Mouse (Mus musculus) lung, postnatal 14 days (tissue): ENCODE measurements around the gene Odc1.

Experiments used
- DNase-seq: peaks from one replicate; pipeline ENCODE4 v3.0.0; 2021

Odc1 gene

DNA sequence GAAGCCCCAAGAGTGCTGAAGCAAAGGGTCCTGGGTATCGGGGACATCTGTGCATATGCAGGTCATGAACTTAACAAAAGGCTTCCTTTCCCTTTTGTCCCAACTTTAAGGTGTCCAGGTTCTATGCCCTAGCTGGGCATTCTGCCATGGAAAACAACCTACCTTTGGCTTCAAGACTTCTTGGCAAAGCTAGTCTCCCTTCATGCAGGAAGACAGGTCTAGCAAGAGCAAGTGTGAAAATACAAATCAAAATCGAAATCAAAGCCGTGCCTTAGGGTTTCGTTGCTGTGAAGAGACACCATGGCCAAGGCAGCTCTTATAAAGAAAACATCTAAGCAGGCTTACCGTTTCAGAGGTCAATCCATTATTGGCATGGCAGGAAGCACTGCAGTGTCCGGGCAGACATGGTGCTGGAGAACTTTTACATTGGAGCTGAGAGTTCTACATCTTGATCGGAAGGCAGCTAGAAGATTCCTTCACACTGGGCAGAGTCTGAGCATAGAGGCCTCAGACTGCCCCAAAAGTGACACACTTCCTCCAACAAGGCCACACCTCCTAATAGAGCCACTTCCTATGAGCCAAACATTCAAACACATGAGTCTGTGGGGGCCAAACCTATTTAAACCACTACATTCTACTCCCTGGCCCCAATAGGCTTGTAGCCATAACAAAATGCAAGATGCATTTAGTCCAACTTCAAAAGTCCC, 44.5 kb downstream of the Odc1 start:
- no peak for DNase-seq

DNA sequence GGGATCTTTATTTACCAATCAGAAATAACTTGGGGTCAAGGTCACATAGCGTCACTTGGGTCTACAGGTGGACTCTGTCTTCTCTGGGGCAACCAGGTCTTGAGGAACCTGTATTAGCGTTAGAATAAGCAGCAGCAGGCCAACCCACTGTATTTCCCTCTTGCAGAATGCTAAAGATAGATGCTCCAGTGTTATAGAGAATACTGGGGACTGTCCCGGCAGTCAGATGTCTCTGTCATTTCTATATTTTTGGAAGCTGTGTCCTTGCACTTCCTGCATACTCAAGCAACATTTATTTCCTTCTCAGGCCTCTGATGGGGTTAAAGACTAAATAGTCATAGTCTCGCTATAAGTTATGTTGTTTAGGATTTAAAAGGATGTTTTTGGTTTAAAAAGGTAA, 46.7 kb downstream of the Odc1 start:
- no peak for DNase-seq

DNA sequence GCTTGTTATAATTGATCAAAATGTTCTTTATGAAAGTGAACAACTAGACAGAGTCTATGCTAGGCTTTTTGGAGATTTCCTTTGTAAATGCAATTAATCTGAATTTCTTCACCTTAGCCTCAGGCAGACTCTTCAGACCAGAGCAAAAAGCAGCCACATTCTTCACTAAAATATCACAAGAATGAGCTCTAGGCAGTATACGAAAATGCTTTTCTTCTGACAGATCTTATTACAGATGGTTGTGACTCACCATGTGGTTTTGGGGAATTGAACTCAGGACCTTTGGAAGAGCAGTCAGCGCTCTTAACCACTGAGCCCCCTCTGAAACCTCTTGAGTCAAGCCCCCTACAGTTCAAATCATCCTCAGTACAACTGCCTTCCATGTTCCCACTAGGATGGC, 49.4 kb downstream of the Odc1 start:
- DNase-seq, result no peak

DNA sequence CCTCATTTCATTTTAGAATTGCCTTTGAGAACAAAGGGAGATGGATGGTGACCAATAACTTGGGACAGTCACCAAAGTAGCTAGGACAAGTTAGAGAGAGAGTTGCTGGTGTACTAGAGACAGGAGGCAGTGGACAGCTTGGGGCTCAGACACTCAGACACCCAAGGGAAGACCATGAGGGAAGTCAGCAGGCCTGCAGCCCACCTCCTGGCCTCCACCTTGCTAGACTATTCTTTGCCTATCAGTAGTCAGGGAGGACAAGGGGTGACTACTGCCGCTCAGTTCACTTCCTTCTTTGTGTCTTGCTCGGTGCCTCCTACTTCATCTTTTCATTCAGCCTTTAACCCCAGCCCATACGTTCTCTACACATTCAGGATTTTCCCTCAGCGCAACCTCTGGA, 50.1 kb downstream of the Odc1 start:
- DNase-seq, result no peak

DNA sequence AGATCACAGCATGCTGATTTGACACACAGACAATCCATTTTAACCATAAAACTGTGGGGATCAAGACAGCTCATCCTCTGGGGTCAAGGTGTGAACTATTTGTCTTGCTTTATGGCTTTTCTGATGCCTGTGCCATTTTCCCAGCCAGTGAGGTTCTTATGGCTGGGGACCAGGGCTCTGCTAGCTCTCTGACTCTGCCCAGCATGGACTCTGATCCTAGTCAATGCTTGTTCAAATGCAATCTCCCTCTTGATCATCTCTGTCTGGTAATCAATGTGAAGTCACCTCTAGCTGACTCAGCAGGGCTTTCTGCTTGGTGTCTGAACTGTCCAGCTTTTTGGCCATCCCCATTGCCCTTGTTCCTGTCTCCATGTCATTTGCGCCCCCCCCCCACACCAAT, 50.6 kb downstream of the Odc1 start:
- no peak for DNase-seq
